ENCODE assay signal across 9 mouse cellular contexts in genomic region chr15:30173370-30173941, GRCm38 (mm10). TPM values are rescaled to one million over a fixed set of nuclear protein-coding genes. Genes with fewer than 3 reads are reported as not detected.
DNase-seq lines count a peak whose midpoint lies in the region; ATAC-seq and TF ChIP-seq lines count a peak whose summit lies in the region.
"Had no signal": no experiment of that assay in that cellular context is flagged by ENCODE, and none has a peak within 500 bp of the region (broad histone marks: within the 10 kb centered on the region; RNA-seq: fewer than 3 reads in every experiment).

No protein-coding gene starts in this region.

- peak overlapping the region; percentile 62 for H3K4me2 ChIP-seq in hindbrain, embryonic 13.5 days
- peak overlapping the region; percentile 98 for H3K4me2 ChIP-seq in limb, embryonic 15.5 days

- H3K27ac ChIP-seq in hindbrain, embryonic 13.5 days: peak overlapping the region; percentile 99
- no peak overlapping the region for H3K27ac ChIP-seq in limb, embryonic 15.5 days
- H3K27ac ChIP-seq: macrophage had no signal

- no peaks in the 10 kb centered on the region for H3K4me1 ChIP-seq in lung, adult 2 months (ENCODE audit: control insufficient read depth, insufficient read depth, low read length)
- H3K4me1 ChIP-seq in hindbrain, embryonic 13.5 days (replicated peaks): peaks cover 20% of the 10 kb centered on the region
- H3K4me1 ChIP-seq in limb, embryonic 15.5 days: peaks cover 14% of the 10 kb centered on the region

- H3K9ac ChIP-seq in hindbrain, embryonic 13.5 days: peak overlapping the region; percentile 96
- H3K9ac ChIP-seq in limb, embryonic 15.5 days: peak overlapping the region; percentile 35; the same call in 1 of the 2 replicates

- H3K36me3 ChIP-seq in hindbrain, embryonic 13.5 days: no peaks in the 10 kb centered on the region
- no peaks in the 10 kb centered on the region for H3K36me3 ChIP-seq in limb, embryonic 15.5 days

- H3K9me3 ChIP-seq in hindbrain, embryonic 13.5 days: no peaks in the 10 kb centered on the region
- no peaks in the 10 kb centered on the region for H3K9me3 ChIP-seq in limb, embryonic 15.5 days

- no peak for TF ChIP-seq POLR2A in lung, adult 2 months (IDR thresholded peaks at IDR 0.05; ENCODE audit: borderline replicate concordance, extremely low read depth, low read depth, low read length)

- WGBS in lung, adult 2 months: 1% methylated on average over 29 of the region's 29 CpGs
- under 1% methylated on average over 29 of the region's 29 CpGs for WGBS in hindbrain, embryonic 13.5 days
- WGBS in limb, embryonic 15.5 days: under 1% methylated on average over 29 of the region's 29 CpGs

- peak; percentile 84 for ATAC-seq in hindbrain, embryonic 13.5 days (ENCODE audit: low FRiP score)
- ATAC-seq in limb, embryonic 15.5 days (ENCODE audit: insufficient number of reproducible peaks, low FRiP score, low TSS enrichment, low read depth): no peak

- no peak for TF ChIP-seq CTCF in lung, adult 2 months (IDR thresholded peaks at IDR 0.05; ENCODE audit: insufficient read depth, low read length)

- H3K4me3 ChIP-seq in lung, adult 2 months (replicated peaks; ENCODE audit: extremely low read depth, low read depth, low read length): peak overlapping the region; percentile 58
- H3K4me3 ChIP-seq in hindbrain, embryonic 13.5 days: peak overlapping the region; percentile 80
- peak overlapping the region; percentile 66 for H3K4me3 ChIP-seq in limb, embryonic 15.5 days

- H3K27me3 ChIP-seq in hindbrain, embryonic 13.5 days: peaks cover 6% of the 10 kb centered on the region; the same call in 1 of the 2 replicates
- peaks cover 45% of the 10 kb centered on the region for H3K27me3 ChIP-seq in limb, embryonic 15.5 days

- peak; percentile 12 for DNase-seq in lung, adult 2 months
- DNase-seq in lung, postnatal 25 days (ENCODE audit: low spot score): no peak
- peak; percentile 36 for DNase-seq in embryo, embryonic 10 days (ENCODE audit: low spot score)
- DNase-seq in right cerebral cortex, postnatal 10 days (ENCODE audit: low spot score in 2 of 2): peak; percentile 43 to 57
- no peak for DNase-seq in urinary bladder, postnatal 25 days (ENCODE audit: low spot score)
- no peak for DNase-seq in urinary bladder, postnatal 4 days (ENCODE audit: low spot score in 2 of 2)

RNA-seq across cellular contexts. Expression of gene Ctnnd2, which starts 1.1 kb away (rescaled TPM):
- 5.1 and 6.3 TPM in 2 replicates for polyA plus RNA-seq in lung, adult 2 months (2012; rRNA removed)
- polyA plus RNA-seq in hindbrain, embryonic 13.5 days (2015; fragmentation: Nextera tagmentation; extraction: Ambion mirVana): 52.5 and 59.6 TPM in 2 replicates
- polyA plus RNA-seq in limb, embryonic 15.5 days (2015; fragmentation: Nextera tagmentation; extraction: Ambion mirVana): 1.7 and 1.8 TPM in 2 replicates

Comparison
In these comparisons a context has a peak if more than half of its experiments do, and no peak if none do; other contexts are left out.
1. DNase-seq: peak in lung, adult 2 months (single experiment), embryo, embryonic 10 days (single experiment) and right cerebral cortex, postnatal 10 days (2 of 2); none in lung, postnatal 25 days (single experiment), urinary bladder, postnatal 25 days (single experiment) and urinary bladder, postnatal 4 days (0 of 2).
2. Peak in every context shown above with its lines, with median percentiles within 50 percentile points of each other: H3K4me3 ChIP-seq.